Mouse (Mus musculus): ENCODE data around the gene Tspan5. TPM values are rescaled to one million over a fixed set of nuclear protein-coding genes. Genes with fewer than 3 reads are reported as not detected.

The Tspan5 gene
- 23.0 TPM for polyA plus RNA-seq (2014; fragmentation: Illumina TruSeq; extraction: RNeasy Lipid Tissue Mini Kit (QIAGEN cat#74804); ENCODE audit: low read depth, low replicate concordance)

GRCm38 (mm10) chr3:138741649-138742565 lies at the start of gene Tspan5:
Tspan5 (plus strand) TSS chr3:138742195.

Other genes starting within 250 kb of the Tspan5 start
- gene Eif4e, start 216.0 kb upstream of the Tspan5 start, polyA plus RNA-seq (2014; fragmentation: Illumina TruSeq; extraction: RNeasy Lipid Tissue Mini Kit (QIAGEN cat#74804); ENCODE audit: low read depth, low replicate concordance), result 106 TPM

Measured in adipose tissue, adult 10 weeks (tissue).